Mouse (Mus musculus) frontal cortex, postnatal 14 days (tissue): Measurements from ENCODE around the gene Arl6ip5.
A peak's percentile ranks its signal among the peaks of the same experiment; 100 is the strongest.

Experiments
- DNase-seq, 2 experiments: peaks; one replicate each; pipeline ENCODE4 v3.0.0; 2022; ENCODE audit warnings: low spot score in 2 of 2

Arl6ip5 gene

DNA sequence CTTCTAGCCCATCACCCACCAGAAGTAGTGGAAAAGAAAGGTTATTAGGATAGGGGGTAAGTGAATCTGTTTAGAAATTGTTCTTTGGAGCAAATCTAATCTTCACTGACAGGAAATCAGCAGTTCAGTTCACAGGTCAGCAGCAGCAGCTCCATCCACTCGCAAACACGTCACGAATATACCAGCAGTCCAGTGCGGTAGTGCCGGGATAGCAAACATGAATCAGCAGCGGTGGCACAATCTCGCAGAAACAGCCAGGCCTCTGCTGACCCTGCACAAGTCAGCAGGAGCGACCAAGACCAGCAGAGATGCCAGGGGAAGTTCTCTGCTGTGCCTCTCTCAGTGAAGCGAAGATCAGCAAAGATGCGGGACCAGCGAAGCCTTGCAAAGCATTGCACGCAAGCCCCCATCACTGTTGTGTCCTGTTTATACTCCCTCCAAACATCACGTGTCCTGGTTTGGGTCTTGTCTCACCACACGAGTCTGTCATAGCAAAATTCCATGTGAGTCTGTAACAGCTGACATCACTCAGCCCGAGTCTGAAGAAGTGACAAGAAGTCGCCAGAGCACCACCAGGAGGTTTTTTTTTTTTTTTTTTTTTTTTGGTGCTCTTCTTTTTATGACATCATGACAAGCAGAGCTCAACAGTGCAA lies 62.7 kb downstream of the Arl6ip5 start:
- DNase-seq: no peak

DNA sequence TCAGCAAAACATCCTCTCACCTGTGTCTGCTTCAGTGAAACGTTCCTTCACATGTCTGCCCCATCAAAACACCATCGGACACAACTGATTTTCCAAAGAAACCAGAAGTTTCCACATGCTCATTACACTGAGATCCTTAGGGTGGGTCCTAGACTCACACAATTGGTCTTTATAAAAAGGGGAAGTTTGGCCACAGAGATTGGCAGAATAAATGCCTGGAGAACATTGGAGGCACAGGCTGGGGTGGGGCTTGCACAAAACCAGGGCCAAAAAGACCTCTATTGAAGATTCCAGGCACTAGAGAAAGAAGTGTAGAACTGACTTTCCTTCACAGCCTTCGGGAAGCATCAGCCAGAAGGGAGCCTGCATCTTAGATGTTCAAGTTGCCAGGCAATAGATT lies 63.3 kb downstream of the Arl6ip5 start:
- DNase-seq: no peak

DNA sequence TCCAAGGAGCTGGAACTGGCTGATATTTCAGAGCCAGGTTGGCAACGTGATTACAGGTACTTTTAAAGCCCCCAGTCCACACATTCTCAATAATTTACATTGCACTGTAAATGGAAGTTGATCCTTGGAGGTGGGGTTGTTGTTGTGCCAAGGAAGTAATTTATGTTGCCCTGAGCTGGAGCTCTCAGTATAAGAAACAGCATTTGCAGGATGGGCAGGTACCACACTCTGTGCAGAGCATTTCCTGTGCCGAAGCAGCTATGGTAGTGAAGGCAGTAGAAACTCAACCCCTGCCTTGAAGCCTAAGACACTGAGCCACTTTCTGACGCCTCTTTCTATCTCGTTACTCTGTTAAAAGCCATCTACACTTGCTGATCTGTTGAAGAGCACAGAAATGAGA lies 65.3 kb downstream of the Arl6ip5 start:
- DNase-seq: no peak

DNA sequence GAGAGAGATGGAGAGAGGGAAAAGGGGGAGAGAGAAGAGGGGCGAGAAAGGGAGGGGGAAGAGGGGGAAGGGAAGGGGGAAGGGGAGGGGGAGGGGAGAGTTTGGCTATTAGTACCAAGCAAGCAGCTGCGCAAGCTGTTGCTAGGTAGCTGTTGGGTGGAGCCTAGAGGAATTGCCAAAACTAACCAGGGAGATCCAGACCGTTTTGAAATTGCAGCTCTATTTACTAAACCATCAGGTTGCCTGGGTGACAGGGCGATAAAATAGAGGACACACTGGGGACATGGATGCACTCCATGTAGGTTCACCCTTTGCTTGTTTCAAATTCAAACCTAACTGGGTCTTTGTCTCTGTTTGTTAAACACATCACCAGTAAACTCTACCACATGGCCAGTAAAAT lies 65.9 kb downstream of the Arl6ip5 start:
- DNase-seq: no peak

DNA sequence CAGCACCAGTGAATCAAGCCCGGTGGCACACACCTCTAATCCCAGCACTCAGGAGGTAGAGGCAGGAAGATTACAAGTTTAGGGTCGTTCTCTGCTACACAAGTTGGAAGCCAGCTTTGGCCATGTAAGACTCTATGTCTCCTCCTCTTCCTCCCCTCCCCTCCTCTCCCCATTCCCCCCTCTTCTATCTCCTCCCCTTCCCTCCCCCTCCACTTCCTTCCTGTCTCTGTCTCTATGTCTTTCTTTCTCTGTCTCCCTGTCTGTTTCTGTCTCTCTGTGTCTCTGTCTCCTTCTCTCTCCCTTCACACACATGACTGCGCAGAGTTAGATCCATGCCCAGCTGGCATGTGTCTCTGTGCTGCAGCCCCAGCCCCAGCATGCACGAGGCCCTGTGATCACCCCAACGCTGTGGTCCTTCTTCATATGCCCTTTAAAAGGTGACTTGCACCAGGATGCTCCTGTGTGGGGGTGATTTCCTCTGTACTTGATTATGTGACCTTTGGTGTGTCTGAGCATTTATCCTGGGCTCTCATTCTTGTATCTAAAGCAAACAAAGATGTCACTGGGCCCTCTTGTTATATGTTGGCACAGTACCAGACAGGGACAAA lies 66.5 kb downstream of the Arl6ip5 start:
- no peak for DNase-seq

DNA sequence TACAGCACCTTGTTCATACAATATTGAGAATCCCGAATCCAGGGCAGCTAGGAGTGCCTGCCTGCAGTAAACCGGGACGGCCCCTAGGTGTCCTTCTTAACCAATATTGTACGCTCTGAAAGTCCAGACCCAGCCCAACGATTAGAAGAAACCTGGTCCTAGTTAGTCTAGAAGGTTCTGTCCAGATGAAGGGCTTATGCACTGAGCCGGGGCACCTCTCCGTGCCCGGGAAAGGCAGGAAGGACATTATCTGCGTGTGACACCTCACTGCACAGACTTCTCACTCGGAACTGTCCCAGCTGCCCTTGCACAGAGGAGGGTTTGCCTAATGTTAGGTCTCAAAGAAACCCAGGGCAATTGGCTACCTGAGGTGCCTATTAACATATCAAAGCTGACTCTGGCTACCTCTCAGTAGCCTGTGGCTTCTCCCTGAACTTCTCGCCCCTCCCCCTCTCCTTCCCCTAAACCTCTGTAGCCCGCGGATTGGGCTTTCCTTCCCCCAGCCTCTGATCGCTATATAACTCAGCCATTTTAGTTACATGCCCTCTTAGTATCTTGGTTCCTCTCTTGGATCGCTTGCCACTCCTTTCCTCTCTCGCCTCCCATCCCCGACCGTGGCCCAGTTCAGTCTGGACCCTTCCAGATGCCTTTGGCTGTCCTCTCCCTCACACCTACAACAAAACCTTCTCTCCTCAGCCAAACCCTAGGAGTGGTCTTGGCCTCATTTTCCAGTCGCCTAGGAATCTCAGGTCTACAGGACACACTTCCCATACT lies 67.7 kb downstream of the Arl6ip5 start:
- DNase-seq: peak; percentile 60 to 76

DNA sequence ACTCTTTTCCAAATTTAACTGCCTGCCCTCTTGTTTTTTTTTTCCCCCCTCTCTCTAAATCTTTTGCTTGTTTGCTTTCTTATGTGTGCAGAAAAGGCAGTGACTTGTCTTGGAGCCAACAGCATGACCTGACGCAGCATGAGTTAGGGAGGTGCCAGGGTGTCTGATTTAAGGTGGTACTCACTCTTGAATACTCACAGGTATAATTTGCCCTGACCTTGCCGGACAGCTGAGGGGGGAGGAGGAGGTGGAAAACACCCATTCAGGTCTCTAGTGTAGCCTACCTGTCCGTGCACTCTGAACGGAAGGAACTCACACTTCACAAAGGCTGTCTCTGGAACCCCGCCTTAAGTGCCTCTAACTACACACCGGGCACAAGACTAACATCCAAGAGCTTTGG lies 68.4 kb downstream of the Arl6ip5 start:
- no peak for DNase-seq
